Mouse (Mus musculus): ENCODE measurements around the gene Atl2. TPM values are rescaled to one million over a fixed set of nuclear protein-coding genes. Genes with fewer than 3 reads are reported as not detected.

Atl2 gene
- polyA plus RNA-seq, 1 experiment from 2014 or later: 18.4 TPM

DNA sequence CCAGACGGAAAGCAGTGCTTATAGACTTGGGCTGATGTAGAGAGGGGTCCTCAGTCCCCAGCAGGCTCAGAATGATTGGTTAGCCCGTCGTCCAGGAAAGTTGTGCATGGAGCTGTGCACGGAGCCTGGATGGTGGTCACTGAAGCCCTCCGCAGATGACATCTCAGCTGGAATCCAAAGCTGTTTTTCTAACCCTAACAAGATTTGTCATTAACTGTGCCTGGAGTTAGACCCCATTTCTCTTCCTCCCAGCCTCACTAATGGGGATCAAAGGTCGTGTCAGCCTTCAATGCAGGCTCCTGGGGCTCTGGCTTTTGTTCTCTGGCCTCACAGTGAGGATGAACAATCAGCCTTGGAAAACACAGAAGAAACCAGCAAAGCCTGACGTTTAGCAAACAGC, 77.9 kb downstream of the Atl2 start:
- Histone ChIP-seq H3K79me2 (ENCODE audit: inconsistent target) (no peaks in the 10 kb centered on the region), H3K36me3 (ENCODE audit: inconsistent target) (no peaks in the 10 kb centered on the region), H3K4me3 (ENCODE audit: inconsistent target) (no peak overlapping the region), H3K27ac (no peak overlapping the region)
- WGBS (ENCODE audit: missing documents): 90% methylated on average over 7 of the region's 7 CpGs

DNA sequence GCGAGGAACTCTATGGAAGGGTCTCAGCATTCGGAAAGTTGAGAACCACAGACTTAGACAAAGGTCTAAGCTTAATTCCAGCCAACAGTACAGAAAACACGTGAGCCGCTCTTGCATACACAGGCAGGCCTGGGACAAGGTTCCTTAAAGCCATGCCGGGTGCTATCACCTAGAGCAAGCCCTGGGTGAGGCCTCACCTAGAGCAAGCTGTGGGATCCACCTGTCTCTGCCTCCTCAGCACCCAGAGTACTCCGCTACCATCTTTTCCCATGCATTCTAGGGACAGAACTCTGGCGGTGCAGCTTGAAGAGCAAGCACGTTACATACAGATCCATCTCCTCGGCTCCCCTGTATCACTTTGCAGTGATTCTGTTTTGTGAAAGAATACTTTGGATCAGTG, 78.4 kb downstream of the Atl2 start:
- H3K27ac ChIP-seq: no peak overlapping the region
- no peaks in the 10 kb centered on the region for H3K79me2 ChIP-seq (ENCODE audit: inconsistent target)
- no peaks in the 10 kb centered on the region for H3K36me3 ChIP-seq (ENCODE audit: inconsistent target)
- 94% methylated on average over 9 of the region's 9 CpGs for WGBS (ENCODE audit: missing documents)
- no peak overlapping the region for H3K4me3 ChIP-seq (ENCODE audit: inconsistent target)

DNA sequence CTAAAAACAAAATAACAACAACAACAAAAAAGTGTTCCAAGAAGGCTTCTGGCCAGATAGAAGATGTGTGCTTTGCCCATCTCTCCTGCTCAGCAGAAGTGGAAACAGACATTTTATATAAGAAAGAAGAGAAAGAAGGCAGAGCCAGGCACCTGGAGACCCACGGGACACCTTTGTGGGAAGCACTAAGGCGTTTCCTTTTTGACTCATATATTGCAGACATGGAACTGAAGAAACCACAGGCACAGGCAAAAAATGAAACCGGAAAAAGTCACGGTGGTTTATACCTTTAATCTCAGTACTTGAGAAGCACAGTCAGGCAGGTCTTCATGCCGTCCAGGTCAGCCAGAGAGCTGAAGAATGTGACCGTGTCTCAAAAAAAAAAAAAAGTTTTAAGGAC, 79.0 kb downstream of the Atl2 start:
- 64% methylated on average over 5 of the region's 6 CpGs for WGBS (ENCODE audit: missing documents)
- Histone ChIP-seq H3K79me2 (ENCODE audit: inconsistent target) (no peaks in the 10 kb centered on the region), H3K36me3 (ENCODE audit: inconsistent target) (no peaks in the 10 kb centered on the region), H3K4me3 (ENCODE audit: inconsistent target) (no peak overlapping the region), H3K27ac (no peak overlapping the region)

DNA sequence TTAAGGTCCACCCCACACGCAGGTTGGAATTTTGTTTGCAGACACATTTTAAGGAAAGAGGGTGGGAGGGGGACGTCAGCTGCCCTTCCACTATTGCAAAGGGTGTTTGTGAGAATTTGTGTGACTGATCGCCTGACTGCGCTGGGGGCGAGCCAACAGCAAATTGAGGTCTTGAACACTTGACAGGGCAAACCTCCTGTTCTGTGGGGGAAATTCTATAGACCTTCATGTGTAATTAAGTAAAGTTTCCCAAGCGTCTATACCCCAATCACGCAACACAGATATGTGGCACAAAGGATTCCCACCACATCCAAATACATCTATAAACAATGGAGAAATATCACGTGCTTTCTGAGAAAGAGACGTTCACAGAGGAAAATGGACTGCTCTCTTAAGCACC, 85.5 kb downstream of the Atl2 start:
- Histone ChIP-seq H3K4me3 (ENCODE audit: inconsistent target) (no peak overlapping the region), H3K79me2 (ENCODE audit: inconsistent target) (no peaks in the 10 kb centered on the region), H3K36me3 (ENCODE audit: inconsistent target) (no peaks in the 10 kb centered on the region), H3K27ac (no peak overlapping the region)
- WGBS (ENCODE audit: missing documents): 92% methylated on average over 9 of the region's 9 CpGs

DNA sequence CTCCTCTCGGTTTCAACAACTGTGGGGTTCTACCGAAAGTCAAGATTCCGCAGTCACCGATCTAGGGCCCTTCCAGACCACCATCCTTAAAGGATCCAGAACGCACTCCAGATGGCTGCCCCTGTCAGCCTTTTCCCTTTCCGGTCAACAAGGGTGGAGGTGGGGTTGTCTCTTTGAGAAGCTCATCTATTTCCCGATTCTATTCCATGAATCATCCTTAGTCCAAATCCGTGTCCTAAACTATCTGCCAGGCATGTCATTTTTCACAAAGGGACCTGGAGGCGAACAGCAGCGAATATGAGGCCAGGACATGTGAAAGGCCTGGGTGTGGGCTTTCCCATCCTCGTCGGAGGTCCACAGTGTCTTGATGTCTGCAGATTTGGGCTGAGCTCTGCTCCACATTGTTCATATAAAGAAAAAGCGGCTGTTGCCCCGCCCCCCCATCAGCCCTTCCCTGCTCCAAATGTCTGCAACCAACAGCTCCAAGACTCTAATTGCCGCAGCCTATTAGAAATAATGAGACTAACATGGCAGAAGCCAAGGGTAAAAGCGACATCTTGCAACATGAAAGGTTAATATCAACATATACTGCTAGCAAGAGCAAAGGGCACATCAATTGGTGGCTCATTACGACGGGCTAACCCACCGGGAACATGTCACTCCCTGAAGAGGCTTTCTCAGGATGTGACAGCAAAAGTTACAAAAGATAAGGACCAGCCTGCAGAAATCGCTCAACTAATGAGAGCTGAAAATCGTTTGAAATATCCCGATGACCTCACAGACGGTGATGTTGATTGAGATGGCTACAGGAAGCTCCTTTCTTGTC, 86.2 kb downstream of the Atl2 start:
- Histone ChIP-seq H3K4me3 (ENCODE audit: inconsistent target) (no peak overlapping the region), H3K79me2 (ENCODE audit: inconsistent target) (no peaks in the 10 kb centered on the region), H3K27ac (no peak overlapping the region), H3K36me3 (ENCODE audit: inconsistent target) (no peaks in the 10 kb centered on the region)
- 92% methylated on average over 23 of the region's 23 CpGs for WGBS (ENCODE audit: missing documents)

DNA sequence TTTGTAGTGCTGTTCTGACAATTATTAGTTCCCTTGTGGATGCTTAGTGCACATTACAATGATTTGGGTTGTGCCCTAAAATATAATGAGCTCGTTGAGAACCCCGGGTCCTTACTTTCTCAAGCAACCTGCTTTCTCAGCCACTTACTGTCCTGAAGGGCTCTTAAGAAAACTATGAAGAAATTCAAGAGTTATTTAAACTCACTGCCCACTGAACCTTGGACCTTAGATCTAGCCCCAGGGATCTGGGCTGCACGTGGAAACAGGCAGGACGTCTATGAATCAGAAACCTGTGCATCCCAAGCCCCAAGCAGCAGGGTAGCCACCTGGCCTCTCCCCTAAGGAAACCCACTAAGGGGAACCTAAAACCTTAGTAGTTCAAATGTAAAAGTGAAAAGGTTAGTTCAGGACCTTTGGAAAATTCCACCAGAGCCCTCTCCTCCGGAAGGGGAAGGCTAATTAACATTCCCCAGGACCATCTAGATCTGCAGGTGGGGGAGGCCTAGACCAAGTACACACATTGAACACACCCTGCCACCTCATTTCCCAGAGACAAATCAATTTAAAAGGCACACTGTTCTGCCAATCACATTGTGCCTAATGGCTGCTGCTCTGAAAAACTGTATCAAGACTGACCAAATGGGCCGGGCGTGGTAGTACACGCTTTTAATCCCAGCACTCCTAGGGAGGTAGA, 88.5 kb downstream of the Atl2 start:
- H3K27ac ChIP-seq: no peak overlapping the region
- H3K79me2 ChIP-seq (ENCODE audit: inconsistent target): no peaks in the 10 kb centered on the region
- no peak overlapping the region for H3K4me3 ChIP-seq (ENCODE audit: inconsistent target)
- WGBS (ENCODE audit: missing documents): 91% methylated on average over 8 of the region's 8 CpGs
- H3K36me3 ChIP-seq (ENCODE audit: inconsistent target): no peaks in the 10 kb centered on the region

DNA sequence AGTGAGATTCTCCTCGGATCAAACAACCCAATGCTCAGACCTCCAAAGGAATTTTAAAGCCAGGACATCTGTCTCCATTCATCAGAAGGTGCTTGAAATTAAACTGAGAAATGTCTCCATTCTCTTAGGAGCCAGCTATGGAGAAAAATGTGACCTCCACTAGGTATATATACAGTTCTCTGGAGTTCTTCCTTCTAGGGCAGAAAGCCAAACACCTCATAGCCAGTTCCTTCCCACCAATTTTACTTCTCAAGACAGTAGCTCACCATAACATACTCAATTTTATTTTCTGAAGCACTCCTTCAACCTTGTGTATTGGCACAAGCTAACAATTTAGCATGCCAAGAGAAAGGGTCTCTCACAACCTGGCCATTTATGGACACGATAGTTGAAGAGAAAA, 91.2 kb downstream of the Atl2 start:
- Histone ChIP-seq H3K27ac (no peak overlapping the region), H3K36me3 (ENCODE audit: inconsistent target) (no peaks in the 10 kb centered on the region), H3K79me2 (ENCODE audit: inconsistent target) (no peaks in the 10 kb centered on the region), H3K4me3 (ENCODE audit: inconsistent target) (no peak overlapping the region)
- 88% methylated on average over 2 of the region's 2 CpGs for WGBS (ENCODE audit: missing documents)

DNA sequence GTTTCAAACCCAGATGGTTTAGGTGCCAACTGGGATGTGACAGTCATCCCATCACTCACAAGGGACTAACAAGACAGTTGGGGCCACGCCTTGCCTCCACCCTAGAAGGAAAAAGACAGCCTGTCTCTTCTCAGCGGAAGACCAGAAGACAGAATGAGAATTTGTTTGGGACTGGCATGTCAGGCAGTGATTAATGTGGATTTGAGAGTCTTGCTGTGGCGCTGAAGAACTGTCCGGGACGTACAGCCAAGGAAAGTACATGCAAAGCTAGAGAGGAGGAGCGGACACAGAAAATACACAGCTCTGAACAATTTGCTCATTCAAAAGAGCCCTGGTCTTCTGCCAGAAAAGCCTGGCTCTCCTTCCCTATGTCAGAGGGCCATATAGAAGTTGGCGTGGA, 93.9 kb downstream of the Atl2 start:
- 86% methylated on average over 7 of the region's 7 CpGs for WGBS (ENCODE audit: missing documents)
- H3K36me3 ChIP-seq (ENCODE audit: inconsistent target): no peaks in the 10 kb centered on the region

DNA sequence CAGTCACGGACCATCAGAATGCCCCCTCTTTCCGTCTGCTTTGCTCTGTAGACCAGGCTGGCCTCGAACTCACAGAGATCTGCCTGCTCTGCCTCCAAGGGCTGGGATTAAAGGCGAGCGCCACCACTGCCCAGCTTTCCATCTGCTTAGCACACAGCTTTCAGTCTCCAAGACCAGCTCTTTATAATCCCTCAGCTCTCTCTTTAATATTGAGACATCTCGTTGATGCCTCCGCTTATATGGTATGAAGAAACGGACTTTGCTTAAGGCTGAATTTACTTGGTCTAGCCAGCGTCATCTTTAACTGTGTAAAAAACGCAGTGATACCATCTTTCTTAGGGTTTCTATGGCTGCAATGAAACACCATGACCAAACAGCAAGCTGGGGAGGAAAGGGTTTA, 97.1 kb downstream of the Atl2 start:
- Histone ChIP-seq H3K4me3 (ENCODE audit: inconsistent target) (no peak overlapping the region), H3K36me3 (ENCODE audit: inconsistent target) (no peaks in the 10 kb centered on the region), H3K27ac (no peak overlapping the region), H3K79me2 (ENCODE audit: inconsistent target) (no peaks in the 10 kb centered on the region)
- WGBS (ENCODE audit: missing documents): 93% methylated on average over 10 of the region's 10 CpGs

More for the DNA sequence above, 93.9 kb downstream of the Atl2 start:
- Histone ChIP-seq H3K79me2 (ENCODE audit: inconsistent target) (no peaks in the 10 kb centered on the region), H3K4me3 (ENCODE audit: inconsistent target) (no peak overlapping the region), H3K27ac (no peak overlapping the region)

Other genes with a start within 250 kb of the Atl2 start
- 0.06 to 0.30 TPM in 2 of 3 replicates, not detected in the other for gene Cyp1b1, start 181.1 kb downstream of the Atl2 start, polyA plus RNA-seq (2018)
- 28.1 to 43.3 TPM (median 34.9 TPM) in 3 replicates for gene Hnrnpll, start 166.2 kb upstream of the Atl2 start, polyA plus RNA-seq (2018)
- gene Galm, start 231.3 kb upstream of the Atl2 start, polyA plus RNA-seq (2018): 19.7 to 26.5 TPM (median 19.9 TPM) in 3 replicates

Data from macrophage (primary cell).